8 mouse cellular contexts compared by ENCODE assay signal in genomic region chr16:10447264-10447594, GRCm38 (mm10). TPM values are rescaled to one million over a fixed set of nuclear protein-coding genes. Genes with fewer than 3 reads are reported as not detected.
DNase-seq lines count a peak whose midpoint lies in the region; ATAC-seq and TF ChIP-seq lines count a peak whose summit lies in the region.

Gene Tvp23a, minus strand, starts transcription at chr16:10447362.

- 4% methylated on average over 12 of the region's 12 CpGs for WGBS in intestine, embryonic 14.5 days
- 2% methylated on average over 12 of the region's 12 CpGs for WGBS in limb, embryonic 11.5 days

- no peak within 1 kb of the TSS for H3ac ChIP-seq in myocyte (ENCODE audit: control insufficient read depth, insufficient read length)

- H3K4me2 ChIP-seq in intestine, embryonic 14.5 days (ENCODE audit: low read length), result peak within 1 kb of the TSS; percentile 72
- H3K4me2 ChIP-seq in limb, embryonic 11.5 days (ENCODE audit: low read depth, severe bottlenecking), result peak within 1 kb of the TSS; percentile 88
- peak within 1 kb of the TSS; percentile 74 for H3K4me2 ChIP-seq in myocyte (ENCODE audit: low read depth)

- H3K9me3 ChIP-seq in intestine, embryonic 14.5 days (ENCODE audit: control insufficient read depth, low read length), result no peaks in the 10 kb centered on the region
- no peaks in the 10 kb centered on the region for H3K9me3 ChIP-seq in limb, embryonic 11.5 days (ENCODE audit: control insufficient read depth, low read length)

- H3K4me3 ChIP-seq in intestine, embryonic 14.5 days (ENCODE audit: low read depth, low read length), result peak within 1 kb of the TSS; percentile 41
- H3K4me3 ChIP-seq in limb, embryonic 11.5 days (ENCODE audit: low read depth, low read length), result peak within 1 kb of the TSS; percentile 48
- H3K4me3 ChIP-seq in myocyte, result peak within 1 kb of the TSS; percentile 16

- peaks cover 4% of the 10 kb centered on the region; the same call in 1 of the 2 replicates for H3K4me1 ChIP-seq in intestine, embryonic 14.5 days (replicated peaks; ENCODE audit: control insufficient read depth, insufficient read depth, low read length)
- peaks cover 10% of the 10 kb centered on the region for H3K4me1 ChIP-seq in limb, embryonic 11.5 days (ENCODE audit: control insufficient read depth, insufficient read depth, low read length)

- ATAC-seq in intestine, embryonic 14.5 days (replicated peaks; ENCODE audit: low FRiP score, low TSS enrichment, low read depth), result peak; percentile 93
- peak; percentile 94 for ATAC-seq in limb, embryonic 11.5 days (ENCODE audit: insufficient number of reproducible peaks, low FRiP score, low TSS enrichment, low read depth)

- peak; percentile 80 for TF ChIP-seq POLR2A in myocyte (IDR thresholded peaks at IDR 0.05; ENCODE audit: insufficient read length, low read depth)

- DNase-seq in adrenal gland, adult 8-10 months, result peak; percentile 20
- peak; percentile 94 for DNase-seq in embryo, embryonic 10.5 days (ENCODE audit: low spot score)
- peak; percentile 62 for DNase-seq in gastrocnemius, postnatal 14 days
- peak; percentile 87 for DNase-seq in intestine, embryonic 14.5 days (ENCODE audit: low spot score)
- DNase-seq in limb, embryonic 11.5 days (ENCODE audit: low spot score), result peak; percentile 88
- DNase-seq in testis, postnatal 10 days (ENCODE audit: low spot score), result peak; percentile 77
- no peak for DNase-seq in thymus, postnatal 4 days

- intact Hi-C loops in gastrocnemius, postnatal 14 days (cut with DNase I; ENCODE audit: low total_unique reads), result no loop called here

- H3K27ac ChIP-seq in intestine, embryonic 14.5 days (ENCODE audit: low read depth), result 0 out of 2 replicates have a peak within 1 kb of the TSS, but pooled peaks have one; percentile 36
- 0 out of 2 replicates have a peak within 1 kb of the TSS, but pooled peaks have one; percentile 2 for H3K27ac ChIP-seq in limb, embryonic 11.5 days (replicated peaks; ENCODE audit: low read depth, low read length)

- H3K9ac ChIP-seq in intestine, embryonic 14.5 days (ENCODE audit: low read length), result peak within 1 kb of the TSS; percentile 43
- peak within 1 kb of the TSS; percentile 64 for H3K9ac ChIP-seq in limb, embryonic 11.5 days (ENCODE audit: low read length)

- H3K36me3 ChIP-seq in intestine, embryonic 14.5 days (ENCODE audit: control insufficient read depth, insufficient read depth, low read length), result no peaks in the 10 kb centered on the region
- no peaks in the 10 kb centered on the region for H3K36me3 ChIP-seq in limb, embryonic 11.5 days (ENCODE audit: control insufficient read depth, insufficient read depth, low read length)
- H3K36me3 ChIP-seq in myocyte (ENCODE audit: control insufficient read depth, insufficient read depth), result no peaks in the 10 kb centered on the region

- no peaks in the 10 kb centered on the region for H3K27me3 ChIP-seq in intestine, embryonic 14.5 days (replicated peaks; ENCODE audit: control insufficient read depth, insufficient read depth, low read length)
- H3K27me3 ChIP-seq in limb, embryonic 11.5 days (ENCODE audit: control insufficient read depth, insufficient read depth, low read length), result no peaks in the 10 kb centered on the region
- H3K27me3 ChIP-seq in myocyte (ENCODE audit: control insufficient read depth, insufficient read depth, insufficient read length), result no peaks in the 10 kb centered on the region

- H3K79me2 ChIP-seq in myocyte (ENCODE audit: control insufficient read depth, insufficient read depth), result no peaks in the 10 kb centered on the region

TF ChIP-seq in myocyte, 11 proteins besides CTCF, POLR2A, EP300 and RAD21:
- TF ChIP-seq REST (IDR thresholded peaks at IDR 0.05; ENCODE audit: insufficient read depth, insufficient read length) (no peak), POLR2AphosphoS2 (IDR thresholded peaks at IDR 0.05; ENCODE audit: insufficient read length, low read depth) (peak; percentile 64)
TF ChIP-seq in myocyte: peak in this region for 1.

RNA-seq across cellular contexts. Expression of gene Tvp23a, which starts in this region (rescaled TPM):
- total RNA-seq in adrenal gland, adult 8-10 months (2022), result 1 to 10 TPM; 1.5 to 3.6 (median 3.2) TPM
- total RNA-seq in gastrocnemius, postnatal 14 days (2021), result under 1 TPM; 0.69 to 0.80 TPM
- polyA plus RNA-seq in intestine, embryonic 14.5 days (2014; fragmentation: Nextera tagmentation; extraction: Ambion mirVana), result 11.4 and 13.1 TPM in 2 replicates
- 18.5 and 19.4 TPM in 2 replicates for polyA plus RNA-seq in limb, embryonic 11.5 days (2014; fragmentation: Nextera tagmentation; extraction: Ambion mirVana)
- polyA plus RNA-seq in myocyte (2012; fragmentation: generic; extraction: Trizol), result 2.6 TPM

Comparison
In these comparisons a context has a peak if more than half of its experiments do, and no peak if none do; other contexts are left out.
1. Peak in DNase-seq in gastrocnemius, postnatal 14 days; RNA of the gene not detected or under 1 TPM.